Mouse (Mus musculus) kidney, embryonic 14.5 days (tissue): ENCODE measurements around the gene Kmt2d. TPM values are rescaled to one million over a fixed set of nuclear protein-coding genes. Genes with fewer than 3 reads are reported as not detected.

ENCODE experiments used
- ATAC-seq: fragments of 200-750 bp; cut with Nextera tagmentation; 2 replicates; pipeline ENCODE4 v1.8.0; 2017; ENCODE audit warnings: moderate number of reproducible peaks, mild to moderate bottlenecking, moderate TSS enrichment, moderate library complexity; ENCODE audit not compliant: low FRiP score, low TSS enrichment
- H3K27ac ChIP-seq: fragments of 300-500 bp; sonication (generic); 2 replicates; pipeline ENCODE4 v1.5.1; 2014; ENCODE audit warnings: low read depth, mild to moderate bottlenecking, low read length, moderate library complexity, mixed read lengths
- H3K27me3 ChIP-seq: fragments of 300-500 bp; sonication (generic); 2 replicates; pipeline ENCODE4 v1.6.1; 2014; ENCODE audit warnings: mild to moderate bottlenecking, low read length; ENCODE audit not compliant: control insufficient read depth, insufficient read depth
- H3K36me3 ChIP-seq: fragments of 300-500 bp; sonication (generic); 2 replicates; pipeline ENCODE4 v1.6.1; 2014; ENCODE audit warnings: low read length, mixed read lengths; ENCODE audit not compliant: control insufficient read depth, insufficient read depth
- H3K4me1 ChIP-seq: fragments of 300-500 bp; sonication (generic); 2 replicates; pipeline ENCODE4 v1.6.1; 2014; ENCODE audit warnings: low read length, mixed read lengths; ENCODE audit not compliant: control insufficient read depth, insufficient read depth
- H3K4me2 ChIP-seq: fragments of 300-500 bp; sonication (generic); replicated peaks from 2 replicates; pipeline ENCODE4 v1.6.1; 2014; ENCODE audit warnings: low read depth, mild to moderate bottlenecking, low read length
- H3K4me3 ChIP-seq: fragments of 300-500 bp; sonication (generic); 2 replicates; pipeline ENCODE4 v1.5.1; 2014; ENCODE audit warnings: mild to moderate bottlenecking, low read length
- H3K9ac ChIP-seq: fragments of 300-500 bp; sonication (generic); 2 replicates; pipeline ENCODE4 v1.6.1; 2014; ENCODE audit warnings: low read depth, mild to moderate bottlenecking, low read length, moderate library complexity
- H3K9me3 ChIP-seq: fragments of 300-500 bp; sonication (generic); 2 replicates; pipeline ENCODE4 v1.6.1; 2016; ENCODE audit warnings: low read length; ENCODE audit not compliant: control insufficient read depth
- WGBS: fragments of 180-500 bp; shearing (Covaris S2); extraction: QIAGEN DNeasy Blood & Tissue Kit; methylation state at CpG from one replicate; pipeline ENCODE4 v1.1.7; 2014; 5-methylcytosine and 5-hydroxymethylcytosine counted together
- polyA plus RNA-seq: library from polyadenylated mRNA; unstranded; fragments of >200 nt; fragmentation: Nextera tagmentation; extraction: Ambion mirVana; gene quantifications from 2 replicates; pipeline ENCODE4 v1.2.1, GENCODE M21; 2014

Kmt2d gene
- polyA plus RNA-seq, 1 experiment from 2014 or later = 21.4 TPM

DNA sequence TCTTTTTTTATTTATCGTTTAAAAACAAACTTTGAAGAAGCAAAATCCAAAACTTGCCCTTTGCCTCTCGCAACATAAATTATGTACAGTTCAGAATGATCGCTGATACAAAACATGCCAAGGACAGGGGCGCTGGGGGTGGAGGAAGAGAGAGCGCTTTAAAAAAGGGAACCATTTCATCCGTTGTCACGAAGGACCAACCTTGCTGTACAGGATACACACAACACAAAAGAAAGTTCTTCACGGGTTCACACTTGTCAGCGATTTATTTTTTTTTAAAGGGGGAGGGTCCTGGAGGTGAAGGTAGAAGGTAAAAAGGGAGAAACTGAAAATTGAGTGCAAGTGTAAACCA, 39.3 kb downstream of the Kmt2d start:
- ATAC-seq = peak; percentile 43
- Histone ChIP-seq H3K9ac (peak overlapping the region; percentile 48; the same call in 1 of the 2 replicates), H3K9me3 (no peaks in the 10 kb centered on the region), H3K27ac (peak overlapping the region; percentile 92), H3K4me3 (peak overlapping the region; percentile 82), H3K27me3 (no peaks in the 10 kb centered on the region), H3K4me2 (peak overlapping the region; percentile 44), H3K36me3 (peaks cover 41% of the 10 kb centered on the region), H3K4me1 (peaks cover 10% of the 10 kb centered on the region)
- WGBS = 13% methylated on average over 9 of the region's 9 CpGs

DNA sequence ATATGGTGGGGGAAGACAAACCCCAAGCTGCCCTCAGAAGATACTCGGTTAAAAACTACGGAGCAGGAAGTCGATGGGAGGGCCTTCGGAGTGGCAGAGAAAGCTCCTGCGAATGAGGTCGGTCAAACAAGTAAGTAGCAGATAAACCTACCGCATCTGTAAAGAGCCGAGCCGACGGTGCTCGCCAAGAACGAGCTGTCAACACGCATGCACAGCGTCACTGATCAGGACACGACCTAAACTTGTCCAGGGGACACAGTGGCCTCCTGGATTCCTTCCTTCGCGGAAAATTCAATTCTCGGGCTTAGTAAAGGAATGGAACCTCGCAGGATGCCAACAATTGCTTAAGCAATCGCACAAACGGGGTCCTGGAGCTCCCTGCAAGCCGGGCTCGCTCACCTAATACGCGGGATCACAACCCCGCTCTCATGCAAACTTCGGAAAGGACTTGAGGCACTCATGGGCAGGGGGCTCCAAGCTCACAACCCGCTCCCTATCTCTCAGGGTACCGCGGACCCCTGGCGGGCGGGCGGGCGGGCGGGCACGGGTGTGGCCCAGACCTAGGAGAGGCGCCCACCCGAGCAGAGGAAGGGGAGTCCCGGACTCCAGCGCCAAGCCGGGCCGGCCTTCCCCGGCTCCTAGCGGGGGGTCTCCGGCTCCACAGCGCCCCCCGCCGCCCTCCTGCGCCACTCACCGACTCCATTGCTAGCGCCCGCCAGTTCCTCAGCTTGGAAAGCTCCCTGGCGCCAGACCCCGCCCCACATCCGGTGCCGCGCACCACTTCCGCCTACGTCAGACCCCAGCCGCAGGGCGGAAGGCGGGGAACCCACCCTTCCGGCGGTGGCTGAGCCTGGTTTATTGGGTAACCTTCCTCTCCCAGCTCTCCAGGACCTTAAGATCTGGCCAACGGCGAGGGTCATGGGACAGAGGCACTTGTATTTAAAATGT, 40.0 kb downstream of the Kmt2d start, which contains the start of gene Prkag1:
Prkag1 (minus strand) TSS at position 786 of the 948 bp plus-strand sequence.
- Histone ChIP-seq H3K36me3 (peaks cover 35% of the 10 kb centered on the region), H3K9me3 (no peaks in the 10 kb centered on the region), H3K9ac (peak within 1 kb of the TSS; percentile 88), H3K4me1 (peaks cover 10% of the 10 kb centered on the region), H3K4me3 (peak within 1 kb of the TSS; percentile 82), H3K27me3 (no peaks in the 10 kb centered on the region), H3K27ac (peak within 1 kb of the TSS; percentile 92), H3K4me2 (peak within 1 kb of the TSS; percentile 44)
- WGBS = under 1% methylated on average over 66 of the region's 66 CpGs
- ATAC-seq = peak; percentile 96

DNA sequence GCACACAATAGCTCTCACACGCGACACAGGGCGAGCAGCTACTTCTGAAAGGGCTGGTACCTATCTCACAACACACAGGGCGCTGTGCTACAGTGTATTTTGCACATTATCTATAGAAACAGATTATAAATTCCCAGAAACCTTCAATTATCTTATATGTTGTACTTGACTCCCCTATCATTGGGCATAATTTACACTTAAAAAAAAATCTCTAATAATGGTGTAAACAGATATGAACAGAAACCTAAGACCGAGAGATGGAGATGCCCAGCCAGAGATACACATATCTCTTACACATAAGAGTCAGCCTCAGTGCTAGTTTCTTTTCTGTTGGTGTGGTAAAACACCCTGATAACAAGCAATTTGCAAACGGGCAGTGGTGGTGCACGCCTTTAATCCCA, 43.4 kb downstream of the Kmt2d start:
- H3K36me3 ChIP-seq = peaks cover 31% of the 10 kb centered on the region; the same call in 1 of the 2 replicates
- no peak for ATAC-seq
- peaks cover 10% of the 10 kb centered on the region for H3K4me1 ChIP-seq
- H3K27ac ChIP-seq = no peak overlapping the region
- 91% methylated on average over 7 of the region's 7 CpGs for WGBS
- H3K9me3 ChIP-seq = no peaks in the 10 kb centered on the region
- no peak overlapping the region for H3K4me3 ChIP-seq
- H3K4me2 ChIP-seq = no peak overlapping the region
- no peaks in the 10 kb centered on the region for H3K27me3 ChIP-seq
- no peak overlapping the region for H3K9ac ChIP-seq

DNA sequence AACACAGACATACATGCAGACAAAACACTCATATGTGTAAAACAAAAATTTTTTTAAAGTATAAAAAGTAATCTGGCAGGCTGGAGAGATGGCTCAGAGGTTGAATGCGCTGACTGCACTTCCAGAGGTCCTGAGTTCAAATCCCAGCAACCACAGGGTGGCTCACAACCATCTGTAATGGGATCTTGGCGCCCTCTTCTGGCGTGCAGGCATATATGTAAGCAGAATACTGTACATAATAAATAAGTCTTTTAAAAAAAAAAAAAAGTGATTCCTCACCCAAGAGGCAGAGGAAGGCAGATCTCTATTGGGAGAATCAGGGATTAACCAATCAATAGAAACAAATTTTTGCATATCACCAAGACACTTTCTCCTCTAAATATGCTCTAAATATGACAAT, 47.6 kb downstream of the Kmt2d start:
- 70% methylated on average over 3 of the region's 3 CpGs for WGBS
- ATAC-seq = no peak
- H3K36me3 ChIP-seq = peaks cover 49% of the 10 kb centered on the region; the same call in 1 of the 2 replicates
- H3K9ac ChIP-seq = no peak overlapping the region
- no peaks in the 10 kb centered on the region for H3K4me1 ChIP-seq
- no peak overlapping the region for H3K27ac ChIP-seq
- no peaks in the 10 kb centered on the region for H3K9me3 ChIP-seq
- no peaks in the 10 kb centered on the region for H3K27me3 ChIP-seq
- H3K4me2 ChIP-seq = no peak overlapping the region
- H3K4me3 ChIP-seq = no peak overlapping the region

DNA sequence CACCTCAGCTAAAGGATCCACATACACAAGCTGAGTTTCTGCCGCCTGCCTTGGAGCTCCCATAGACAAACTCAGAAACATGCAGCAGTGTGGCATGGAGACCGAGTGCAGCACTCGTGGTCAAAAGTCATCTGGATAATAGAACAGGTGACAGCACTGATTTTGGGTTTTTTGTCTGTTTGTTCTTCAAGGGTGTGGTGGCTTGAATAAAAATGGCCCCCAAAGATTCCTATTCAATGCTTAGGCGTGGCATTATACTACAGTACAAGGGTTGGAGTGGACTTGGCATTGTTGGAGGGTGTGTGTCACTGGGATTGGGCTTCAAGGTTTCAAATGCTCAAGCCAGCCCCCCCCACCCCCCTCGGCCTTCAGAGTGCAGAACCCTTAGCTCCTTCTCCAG, 48.9 kb downstream of the Kmt2d start:
- no peak overlapping the region for H3K4me2 ChIP-seq
- peaks cover 44% of the 10 kb centered on the region; the same call in 1 of the 2 replicates for H3K36me3 ChIP-seq
- H3K9ac ChIP-seq = no peak overlapping the region
- H3K4me1 ChIP-seq = no peaks in the 10 kb centered on the region
- H3K4me3 ChIP-seq = no peak overlapping the region
- no peaks in the 10 kb centered on the region for H3K9me3 ChIP-seq
- no peak overlapping the region for H3K27ac ChIP-seq
- 92% methylated on average over 5 of the region's 5 CpGs for WGBS
- ATAC-seq = no peak
- no peaks in the 10 kb centered on the region for H3K27me3 ChIP-seq

DNA sequence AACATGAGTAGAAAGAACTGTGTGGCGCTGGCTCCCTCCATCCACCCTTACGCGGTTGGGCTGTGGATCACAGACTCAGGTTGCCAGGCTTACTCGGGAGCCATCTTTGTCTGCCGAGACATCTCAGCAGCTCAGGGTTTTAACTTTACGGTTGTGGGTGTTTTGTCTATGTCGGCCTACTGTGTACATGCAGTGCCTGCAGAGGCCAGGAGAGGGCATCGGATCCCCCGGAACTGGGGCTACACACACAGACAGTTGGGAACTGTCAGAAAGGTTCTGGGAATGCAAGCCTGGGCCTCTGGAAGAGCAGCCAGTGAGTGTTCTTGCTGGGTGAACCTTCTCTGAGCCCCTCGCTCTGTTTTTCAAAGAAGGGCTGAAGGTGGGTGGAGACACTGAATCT, 49.6 kb downstream of the Kmt2d start:
- no peaks in the 10 kb centered on the region for H3K9me3 ChIP-seq
- no peak overlapping the region for H3K4me3 ChIP-seq
- no peak for ATAC-seq
- no peak overlapping the region for H3K9ac ChIP-seq
- H3K36me3 ChIP-seq = peaks cover 50% of the 10 kb centered on the region; the same call in 1 of the 2 replicates
- H3K4me1 ChIP-seq = no peaks in the 10 kb centered on the region
- no peak overlapping the region for H3K4me2 ChIP-seq
- no peaks in the 10 kb centered on the region for H3K27me3 ChIP-seq
- WGBS = 42% methylated on average over 10 of the region's 10 CpGs
- no peak overlapping the region for H3K27ac ChIP-seq

DNA sequence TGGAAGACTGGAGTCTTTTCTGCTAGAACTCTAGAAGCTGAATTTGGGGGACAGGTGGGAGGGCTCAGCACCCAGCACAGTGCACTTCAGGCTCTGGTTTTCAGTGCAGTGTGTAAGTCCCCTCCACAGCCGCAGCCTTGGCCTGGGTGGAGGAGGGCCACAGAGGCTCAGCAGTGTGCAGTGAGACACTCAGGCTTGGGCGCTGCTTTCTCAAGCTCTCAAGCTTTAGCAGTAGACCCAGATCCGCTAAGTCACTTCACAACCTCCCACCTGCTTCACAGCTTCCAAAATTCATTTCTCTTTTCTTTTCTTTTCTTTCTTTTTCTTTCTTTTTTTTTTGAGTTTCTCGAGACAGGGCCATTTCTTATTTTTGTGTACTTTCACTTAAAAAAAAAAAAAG, 50.1 kb downstream of the Kmt2d start:
- Histone ChIP-seq H3K4me2 (no peak overlapping the region), H3K9me3 (no peaks in the 10 kb centered on the region), H3K4me3 (no peak overlapping the region), H3K27me3 (no peaks in the 10 kb centered on the region), H3K4me1 (no peaks in the 10 kb centered on the region), H3K36me3 (peaks cover 52% of the 10 kb centered on the region; the same call in 1 of the 2 replicates), H3K27ac (no peak overlapping the region), H3K9ac (no peak overlapping the region)
- no peak for ATAC-seq
- 90% methylated on average over 4 of the region's 4 CpGs for WGBS

DNA sequence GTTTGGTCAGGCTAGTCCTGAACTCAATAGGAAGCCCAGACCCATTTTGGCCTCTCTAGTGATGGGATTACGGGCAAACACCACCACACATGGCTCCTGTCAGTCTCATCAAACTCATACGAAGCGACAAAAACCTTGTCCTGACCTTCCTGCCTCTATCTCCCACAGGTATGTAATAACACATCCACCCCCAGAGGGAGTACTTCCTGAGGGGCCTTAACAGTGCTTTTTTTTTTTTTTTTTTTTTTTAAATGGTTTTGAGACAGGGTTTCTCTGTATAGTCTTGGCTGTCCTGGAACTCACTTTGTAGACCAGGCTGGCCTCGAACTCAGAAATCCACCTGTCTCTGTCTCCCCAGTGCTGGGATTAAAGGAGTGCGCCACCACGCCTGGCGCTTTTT, 52.8 kb downstream of the Kmt2d start:
- Histone ChIP-seq H3K4me3 (no peak overlapping the region), H3K4me1 (no peaks in the 10 kb centered on the region), H3K9me3 (no peaks in the 10 kb centered on the region), H3K27me3 (no peaks in the 10 kb centered on the region), H3K4me2 (no peak overlapping the region), H3K9ac (no peak overlapping the region), H3K36me3 (peaks cover 54% of the 10 kb centered on the region), H3K27ac (no peak overlapping the region)
- no peak for ATAC-seq
- WGBS = 90% methylated on average over 7 of the region's 7 CpGs

DNA sequence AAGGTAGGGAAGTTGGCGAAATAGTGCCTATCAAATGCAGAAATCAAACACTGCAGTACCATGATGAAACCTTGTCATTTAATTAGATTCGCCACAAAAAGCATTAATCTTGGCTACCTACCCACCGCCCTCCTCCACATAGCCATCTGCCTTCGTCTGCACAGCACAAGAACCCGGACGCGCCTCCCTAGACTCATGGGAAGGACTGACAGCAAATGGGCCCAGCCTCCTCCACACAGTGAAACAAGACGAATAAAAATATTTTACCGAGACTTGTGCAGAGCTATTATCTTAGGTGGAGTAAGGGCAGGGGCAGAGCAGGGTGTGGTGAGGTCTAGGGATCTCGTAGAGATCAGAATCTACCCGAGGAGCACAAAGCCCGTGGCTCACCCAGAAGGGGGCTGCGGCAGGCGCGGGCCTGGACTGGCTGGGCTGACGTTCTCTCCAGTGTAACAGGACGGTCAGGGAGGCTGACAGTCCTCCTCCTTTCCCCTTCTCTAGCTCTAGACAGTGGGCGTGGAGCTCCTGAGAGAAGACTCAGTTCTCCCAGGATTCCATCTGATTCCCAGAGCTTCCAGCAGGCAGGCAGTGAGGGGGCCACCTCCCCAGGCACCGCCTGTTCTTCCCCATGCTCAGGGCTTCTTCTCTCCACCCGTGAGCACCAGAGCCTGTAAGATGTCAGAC, 58.1 kb downstream of the Kmt2d start:
- Histone ChIP-seq H3K27ac (no peak overlapping the region), H3K36me3 (peaks cover 41% of the 10 kb centered on the region), H3K9ac (no peak overlapping the region), H3K4me1 (peaks cover under 1% of the 10 kb centered on the region; the same call in 1 of the 2 replicates), H3K4me3 (no peak overlapping the region), H3K4me2 (no peak overlapping the region), H3K9me3 (no peaks in the 10 kb centered on the region), H3K27me3 (peaks cover 23% of the 10 kb centered on the region)
- WGBS = 88% methylated on average over 20 of the region's 20 CpGs
- no peak for ATAC-seq
